Mouse (Mus musculus) bone marrow, adult 2 months (tissue): ENCODE measurements around the gene Olfr524.

Experiments
- CTCF ChIP-seq: fragments of 200-500 bp; IDR thresholded peaks from 2 replicates; pipeline ENCODE4 v1.5.1; 2011; ENCODE audit warnings: low read length, control low read depth; ENCODE audit not compliant: control insufficient read depth, insufficient read depth
- POLR2A ChIP-seq: fragments of 200-500 bp; IDR thresholded peaks from 2 replicates; pipeline ENCODE4 v1.6.1; 2011; ENCODE audit warnings: low read depth, mild to moderate bottlenecking, control low read depth, low read length, borderline replicate concordance; ENCODE audit not compliant: control insufficient read depth

- no peak for TF ChIP-seq CTCF
- TF ChIP-seq POLR2A: no peak
Measured at GRCm38 (mm10) chr7:140220375-140220774, 14.6 kb upstream of the Olfr524 start.
